Mouse (Mus musculus) olfactory bulb, adult 2 months (tissue): ENCODE data around the gene Rhbdl3.

Experiments used
- CTCF ChIP-seq: fragments of 200-500 bp; IDR thresholded peaks from 2 replicates; pipeline ENCODE4 v1.5.1; 2012; ENCODE audit warnings: low read depth, mild to moderate bottlenecking, low read length, moderate library complexity; ENCODE audit not compliant: insufficient read depth
- POLR2A ChIP-seq: fragments of 200-500 bp; IDR thresholded peaks from 2 replicates; pipeline ENCODE4 v1.6.1; 2012; ENCODE audit warnings: mild to moderate bottlenecking, low read depth, low read length, moderate library complexity; ENCODE audit not compliant: insufficient read depth

- no peak for TF ChIP-seq POLR2A
- TF ChIP-seq CTCF = no peak
Measured at GRCm38 (mm10) chr11:80304846-80305245, 4.1 kb downstream of the Rhbdl3 start.
